Mouse (Mus musculus): ENCODE measurements around the gene Lgr4. TPM values are rescaled to one million over a fixed set of nuclear protein-coding genes. Genes with fewer than 3 reads are reported as not detected.

The Lgr4 gene
- polyA plus RNA-seq, 1 experiment from 2014 or later: 11.6 TPM

GRCm38 (mm10) chr2:109959407-109960075 lies 42.1 kb downstream of the Lgr4 start:
- Histone ChIP-seq H3K4me2 (ENCODE audit: low read length) (no peak overlapping the region), H3K36me3 (ENCODE audit: control insufficient read depth, insufficient read depth, low read length) (no peaks in the 10 kb centered on the region), H3K27ac (replicated peaks; ENCODE audit: low read depth, low read length) (no peak overlapping the region), H3K4me1 (ENCODE audit: control insufficient read depth, insufficient read depth, low read length) (peaks cover 10% of the 10 kb centered on the region), H3K9me3 (ENCODE audit: control insufficient read depth, low read length) (no peaks in the 10 kb centered on the region), H3K4me3 (replicated peaks; ENCODE audit: low read depth, low read length) (no peak overlapping the region), H3K9ac (replicated peaks; ENCODE audit: low read length) (no peak overlapping the region), H3K27me3 (ENCODE audit: control insufficient read depth, insufficient read depth, low read length) (no peaks in the 10 kb centered on the region)
- peak; percentile 57 for DNase-seq
- WGBS: 18% methylated on average over 11 of the region's 11 CpGs
- ATAC-seq (ENCODE audit: low FRiP score, low TSS enrichment): peak; percentile 59; the same call in 1 of the 2 replicates

DNA sequence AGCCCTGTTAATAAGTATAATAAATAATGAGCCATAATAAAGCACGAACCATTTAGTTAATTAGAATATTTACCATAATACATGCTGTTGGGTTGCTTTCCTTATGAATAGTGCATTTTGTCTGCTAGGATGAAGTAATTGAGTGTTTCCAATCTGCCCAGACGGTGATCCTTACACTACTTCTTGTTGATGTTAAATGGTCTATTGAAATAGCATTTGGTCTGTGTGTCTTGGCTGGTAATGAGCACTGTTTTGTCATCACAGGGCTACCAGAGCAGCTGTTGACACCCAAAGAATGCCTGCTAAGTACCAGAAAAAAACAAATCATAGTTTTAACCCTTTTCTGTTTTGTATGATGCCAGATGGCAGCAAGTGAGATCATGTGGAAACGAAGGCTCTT lies 42.8 kb downstream of the Lgr4 start:
- no peak overlapping the region for H3K27ac ChIP-seq (replicated peaks; ENCODE audit: low read depth, low read length)
- H3K36me3 ChIP-seq (ENCODE audit: control insufficient read depth, insufficient read depth, low read length): no peaks in the 10 kb centered on the region
- H3K4me1 ChIP-seq (ENCODE audit: control insufficient read depth, insufficient read depth, low read length): peaks cover 10% of the 10 kb centered on the region
- H3K9me3 ChIP-seq (ENCODE audit: control insufficient read depth, low read length): no peaks in the 10 kb centered on the region
- WGBS: 26% methylated on average over 3 of the region's 3 CpGs
- no peaks in the 10 kb centered on the region for H3K27me3 ChIP-seq (ENCODE audit: control insufficient read depth, insufficient read depth, low read length)
- no peak overlapping the region for H3K4me3 ChIP-seq (replicated peaks; ENCODE audit: low read depth, low read length)
- peak; percentile 40 for DNase-seq
- peak; percentile 55; the same call in 1 of the 2 replicates for ATAC-seq (ENCODE audit: low FRiP score, low TSS enrichment)
- no peak overlapping the region for H3K4me2 ChIP-seq (ENCODE audit: low read length)
- no peak overlapping the region for H3K9ac ChIP-seq (replicated peaks; ENCODE audit: low read length)

GRCm38 (mm10) chr2:109961174-109961573 lies 43.7 kb downstream of the Lgr4 start:
- peaks cover 10% of the 10 kb centered on the region for H3K4me1 ChIP-seq (ENCODE audit: control insufficient read depth, insufficient read depth, low read length)
- DNase-seq (no peak), ATAC-seq (ENCODE audit: low FRiP score, low TSS enrichment) (no peak)
- no peaks in the 10 kb centered on the region for H3K36me3 ChIP-seq (ENCODE audit: control insufficient read depth, insufficient read depth, low read length)
- H3K27ac ChIP-seq (replicated peaks; ENCODE audit: low read depth, low read length): no peak overlapping the region
- no peak overlapping the region for H3K9ac ChIP-seq (replicated peaks; ENCODE audit: low read length)
- no peaks in the 10 kb centered on the region for H3K9me3 ChIP-seq (ENCODE audit: control insufficient read depth, low read length)
- WGBS: 70% methylated on average over 4 of the region's 4 CpGs
- no peaks in the 10 kb centered on the region for H3K27me3 ChIP-seq (ENCODE audit: control insufficient read depth, insufficient read depth, low read length)
- no peak overlapping the region for H3K4me2 ChIP-seq (ENCODE audit: low read length)
- H3K4me3 ChIP-seq (replicated peaks; ENCODE audit: low read depth, low read length): no peak overlapping the region

DNA sequence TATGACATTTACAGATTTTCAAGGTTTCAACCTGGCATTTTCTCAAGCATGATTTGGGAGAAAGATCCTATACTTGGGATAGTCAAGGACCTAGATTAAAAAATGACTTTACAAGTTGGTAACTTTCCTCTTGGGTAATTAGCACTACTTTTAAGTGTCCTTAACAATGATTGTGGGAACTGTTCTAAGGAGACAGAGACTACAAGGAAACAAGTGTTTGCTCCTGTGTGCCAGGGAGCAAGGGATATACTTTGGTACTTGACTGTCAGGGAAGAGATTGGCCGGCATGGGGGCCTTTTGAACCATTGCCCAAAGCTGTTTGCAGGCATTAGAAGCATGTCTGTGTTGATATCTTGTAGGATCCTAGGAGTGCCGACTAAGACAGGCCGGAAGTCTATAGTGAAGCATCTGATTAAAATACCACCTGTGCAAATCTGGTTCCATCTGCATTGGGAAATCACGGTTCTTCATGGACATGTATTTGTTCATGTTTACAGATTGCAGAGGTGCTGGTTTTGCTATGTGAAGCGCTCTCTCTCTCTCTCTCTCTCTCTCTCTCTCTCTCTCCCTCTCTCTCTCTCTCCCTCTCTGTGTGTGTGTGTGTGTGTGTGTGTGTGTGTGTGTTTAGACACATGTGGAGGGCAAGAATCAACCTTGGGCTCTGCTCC lies 46.3 kb downstream of the Lgr4 start:
- Histone ChIP-seq H3K4me2 (ENCODE audit: low read length) (no peak overlapping the region), H3K9ac (replicated peaks; ENCODE audit: low read length) (no peak overlapping the region), H3K27ac (replicated peaks; ENCODE audit: low read depth, low read length) (no peak overlapping the region), H3K4me1 (ENCODE audit: control insufficient read depth, insufficient read depth, low read length) (peaks cover 10% of the 10 kb centered on the region), H3K36me3 (ENCODE audit: control insufficient read depth, insufficient read depth, low read length) (no peaks in the 10 kb centered on the region), H3K9me3 (ENCODE audit: control insufficient read depth, low read length) (no peaks in the 10 kb centered on the region), H3K4me3 (replicated peaks; ENCODE audit: low read depth, low read length) (no peak overlapping the region), H3K27me3 (ENCODE audit: control insufficient read depth, insufficient read depth, low read length) (no peaks in the 10 kb centered on the region)
- DNase-seq (no peak), ATAC-seq (ENCODE audit: low FRiP score, low TSS enrichment) (no peak)
- WGBS: 87% methylated on average over 5 of the region's 5 CpGs

- no peak overlapping the region for H3K4me2 ChIP-seq (ENCODE audit: low read length)
- H3K9me3 ChIP-seq (ENCODE audit: control insufficient read depth, low read length): no peaks in the 10 kb centered on the region
- DNase-seq (no peak), ATAC-seq (ENCODE audit: low FRiP score, low TSS enrichment) (no peak)
- WGBS: 69% methylated on average over 9 of the region's 9 CpGs
- H3K27me3 ChIP-seq (ENCODE audit: control insufficient read depth, insufficient read depth, low read length): no peaks in the 10 kb centered on the region
- H3K9ac ChIP-seq (replicated peaks; ENCODE audit: low read length): no peak overlapping the region
- no peaks in the 10 kb centered on the region for H3K36me3 ChIP-seq (ENCODE audit: control insufficient read depth, insufficient read depth, low read length)
- H3K4me1 ChIP-seq (ENCODE audit: control insufficient read depth, insufficient read depth, low read length): 0 out of 2 replicates have a peak, but pooled peaks cover under 1% of the 10 kb centered on the region
- H3K4me3 ChIP-seq (replicated peaks; ENCODE audit: low read depth, low read length): no peak overlapping the region
- H3K27ac ChIP-seq (replicated peaks; ENCODE audit: low read depth, low read length): no peak overlapping the region
These were observed 48.4 kb downstream of the Lgr4 start for GRCm38 (mm10) chr2:109965753-109966420.

- H3K4me2 ChIP-seq (ENCODE audit: low read length): no peak overlapping the region
- H3K36me3 ChIP-seq (ENCODE audit: control insufficient read depth, insufficient read depth, low read length): no peaks in the 10 kb centered on the region
- ATAC-seq (ENCODE audit: low FRiP score, low TSS enrichment) (no peak), DNase-seq (no peak)
- H3K27me3 ChIP-seq (ENCODE audit: control insufficient read depth, insufficient read depth, low read length): no peaks in the 10 kb centered on the region
- no peak overlapping the region for H3K4me3 ChIP-seq (replicated peaks; ENCODE audit: low read depth, low read length)
- H3K9ac ChIP-seq (replicated peaks; ENCODE audit: low read length): no peak overlapping the region
- H3K4me1 ChIP-seq (ENCODE audit: control insufficient read depth, insufficient read depth, low read length): 0 out of 2 replicates have a peak, but pooled peaks cover 2% of the 10 kb centered on the region
- 96% methylated on average over 4 of the region's 4 CpGs for WGBS
- no peaks in the 10 kb centered on the region for H3K9me3 ChIP-seq (ENCODE audit: control insufficient read depth, low read length)
- H3K27ac ChIP-seq (replicated peaks; ENCODE audit: low read depth, low read length): no peak overlapping the region
These were observed 49.4 kb downstream of the Lgr4 start for GRCm38 (mm10) chr2:109966863-109967262.

DNA sequence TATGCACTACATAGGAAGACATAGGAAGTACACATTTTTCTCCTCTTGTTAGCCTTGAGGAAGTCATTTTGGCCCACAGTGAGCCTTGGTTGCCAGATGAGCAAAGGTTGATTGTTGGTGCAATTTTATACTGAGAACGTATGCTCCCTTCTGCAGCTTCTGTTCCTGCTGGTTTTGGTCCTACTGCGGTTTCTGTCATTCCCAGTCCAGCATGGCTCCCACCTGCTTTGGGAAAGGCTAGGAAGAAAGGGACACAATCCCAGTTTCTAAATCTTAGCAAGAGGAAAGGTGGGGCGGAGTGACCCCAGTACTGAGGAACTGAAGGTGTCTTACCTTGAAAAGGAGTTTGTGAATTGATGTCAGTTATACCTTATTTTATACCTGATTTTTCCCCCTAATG lies 51.9 kb downstream of the Lgr4 start:
- no peak overlapping the region for H3K9ac ChIP-seq (replicated peaks; ENCODE audit: low read length)
- 0 out of 2 replicates have a peak, but pooled peaks cover 2% of the 10 kb centered on the region for H3K4me1 ChIP-seq (ENCODE audit: control insufficient read depth, insufficient read depth, low read length)
- 87% methylated on average over 3 of the region's 3 CpGs for WGBS
- DNase-seq (no peak), ATAC-seq (ENCODE audit: low FRiP score, low TSS enrichment) (no peak)
- no peak overlapping the region for H3K4me3 ChIP-seq (replicated peaks; ENCODE audit: low read depth, low read length)
- H3K4me2 ChIP-seq (ENCODE audit: low read length): no peak overlapping the region
- no peaks in the 10 kb centered on the region for H3K27me3 ChIP-seq (ENCODE audit: control insufficient read depth, insufficient read depth, low read length)
- H3K9me3 ChIP-seq (ENCODE audit: control insufficient read depth, low read length): no peaks in the 10 kb centered on the region
- no peak overlapping the region for H3K27ac ChIP-seq (replicated peaks; ENCODE audit: low read depth, low read length)
- no peaks in the 10 kb centered on the region for H3K36me3 ChIP-seq (ENCODE audit: control insufficient read depth, insufficient read depth, low read length)

GRCm38 (mm10) chr2:109969926-109970532 lies 52.6 kb downstream of the Lgr4 start:
- Histone ChIP-seq H3K4me2 (ENCODE audit: low read length) (no peak overlapping the region), H3K36me3 (ENCODE audit: control insufficient read depth, insufficient read depth, low read length) (no peaks in the 10 kb centered on the region), H3K27ac (replicated peaks; ENCODE audit: low read depth, low read length) (no peak overlapping the region), H3K27me3 (ENCODE audit: control insufficient read depth, insufficient read depth, low read length) (no peaks in the 10 kb centered on the region), H3K4me3 (replicated peaks; ENCODE audit: low read depth, low read length) (no peak overlapping the region), H3K9me3 (ENCODE audit: control insufficient read depth, low read length) (no peaks in the 10 kb centered on the region), H3K4me1 (ENCODE audit: control insufficient read depth, insufficient read depth, low read length) (0 out of 2 replicates have a peak, but pooled peaks cover 2% of the 10 kb centered on the region), H3K9ac (replicated peaks; ENCODE audit: low read length) (no peak overlapping the region)
- WGBS: 73% methylated on average over 10 of the region's 10 CpGs
- no peak for ATAC-seq (ENCODE audit: low FRiP score, low TSS enrichment)
- DNase-seq: no peak
